Mouse (Mus musculus) lung, adult 2 months (tissue): ENCODE results near the gene Asb6.

Experiments
- CTCF ChIP-seq: fragments of 200-500 bp; IDR thresholded peaks from 2 replicates; pipeline ENCODE4 v1.5.1; 2011; ENCODE audit warnings: mild to moderate bottlenecking, low read length, control low read depth; ENCODE audit not compliant: insufficient read depth
- POLR2A ChIP-seq: fragments of 200-500 bp; IDR thresholded peaks from 2 replicates; pipeline ENCODE4 v1.6.1; 2011; ENCODE audit warnings: low read depth, mild to moderate bottlenecking, control low read depth, low read length, borderline replicate concordance; ENCODE audit errors: extremely low read depth

- TF ChIP-seq POLR2A (no peak), CTCF (no peak)
Observed at GRCm38 (mm10) chr2:30779241-30779640, 50.9 kb downstream of the Asb6 start.
